Mouse (Mus musculus): ENCODE measurements at regions not wholly inside any gene's neighbourhood (a gene's known extent, or its start where the extent isn't known, plus 50 kb on each side); places are given as distances from the start of the nearest gene placed in this dataset.
"Not testable (repeated sequence)": the region's sequence is repeated elsewhere in the genome, so short reads cannot be mapped to it uniquely, and the experiment has no call there.

- no peak for ATAC-seq (replicated peaks; ENCODE audit: poor library complexity, severe bottlenecking)
These were observed 421.4 kb downstream of the Tox3 start for GRCm38 (mm10) chr8:89926666-89927232.

- not testable (repeated sequence) for ATAC-seq (replicated peaks; ENCODE audit: poor library complexity, severe bottlenecking)
These were observed 423.4 kb downstream of the Tox3 start for GRCm38 (mm10) chr8:89924697-89925096.

- no peak for ATAC-seq (replicated peaks; ENCODE audit: poor library complexity, severe bottlenecking)
These were observed 434.1 kb downstream of the Tox3 start for GRCm38 (mm10) chr8:89914076-89914475.

- ATAC-seq (replicated peaks; ENCODE audit: poor library complexity, severe bottlenecking) = no peak
These were observed 441.9 kb downstream of the Tox3 start for GRCm38 (mm10) chr8:89906200-89906599.

DNA sequence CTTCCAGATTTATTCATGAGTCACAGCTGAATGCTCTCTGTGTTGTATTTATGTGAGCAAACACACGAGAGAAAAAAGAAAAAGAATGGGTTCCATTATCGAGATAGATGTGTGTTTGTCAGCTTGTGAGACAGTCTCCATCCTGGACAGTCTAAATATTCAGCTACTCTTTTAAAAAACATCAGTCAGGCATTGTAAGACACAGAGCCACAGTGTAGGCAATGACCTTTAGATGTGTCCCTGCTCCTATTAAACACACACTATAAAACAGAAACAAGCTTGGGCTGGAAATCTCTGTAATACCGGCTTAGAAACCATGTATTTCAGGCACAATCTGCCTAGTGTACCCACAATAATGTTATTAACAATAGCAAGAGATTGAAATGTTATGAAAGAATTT lies 442.6 kb downstream of the Tox3 start:
- no peak for ATAC-seq (replicated peaks; ENCODE audit: poor library complexity, severe bottlenecking)

GRCm38 (mm10) chr8:89903346-89903745 lies 444.8 kb downstream of the Tox3 start:
- ATAC-seq (replicated peaks; ENCODE audit: poor library complexity, severe bottlenecking) = no peak

- no peak for ATAC-seq (replicated peaks; ENCODE audit: poor library complexity, severe bottlenecking)
These were observed 475.4 kb downstream of the Tox3 start for GRCm38 (mm10) chr8:89872768-89873167.

DNA sequence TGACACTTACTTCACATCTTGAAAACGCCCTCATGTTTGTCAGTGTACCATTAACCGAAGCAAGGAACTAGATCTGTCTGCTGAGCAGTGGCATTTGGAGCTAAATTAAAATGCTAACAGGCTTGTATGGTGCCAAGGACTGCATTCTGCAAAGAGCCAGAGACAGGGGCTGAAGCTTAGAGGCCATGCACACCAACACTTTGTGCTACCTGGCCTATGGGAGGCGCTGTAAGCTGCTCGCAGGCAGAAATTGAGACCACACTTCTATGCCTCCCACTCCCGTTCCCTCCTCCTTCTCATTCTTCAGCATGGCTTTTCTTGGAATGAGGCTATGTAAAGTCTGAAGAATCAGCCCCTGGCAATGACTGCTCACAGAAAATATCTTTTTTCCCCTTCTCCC lies 476.2 kb downstream of the Tox3 start:
- ATAC-seq (replicated peaks; ENCODE audit: poor library complexity, severe bottlenecking) = no peak

- no peak for ATAC-seq (replicated peaks; ENCODE audit: poor library complexity, severe bottlenecking)
These were observed 488.3 kb downstream of the Tox3 start for GRCm38 (mm10) chr8:89859813-89860212.

GRCm38 (mm10) chr8:89858706-89859385 lies 489.3 kb downstream of the Tox3 start:
- ATAC-seq (replicated peaks; ENCODE audit: poor library complexity, severe bottlenecking) = no peak

GRCm38 (mm10) chr8:89855556-89855955 lies 492.6 kb downstream of the Tox3 start:
- ATAC-seq (replicated peaks; ENCODE audit: poor library complexity, severe bottlenecking) = no peak

- ATAC-seq (replicated peaks; ENCODE audit: poor library complexity, severe bottlenecking) = no peak; the same call in 1 of the 2 replicates
These were observed 497.8 kb downstream of the Tox3 start for GRCm38 (mm10) chr8:89850209-89850796.

GRCm38 (mm10) chr8:89849416-89850208 lies 498.5 kb downstream of the Tox3 start:
- no peak for ATAC-seq (replicated peaks; ENCODE audit: poor library complexity, severe bottlenecking)

GRCm38 (mm10) chr8:89838494-89838893 lies 509.6 kb downstream of the Tox3 start:
- no peak for ATAC-seq (replicated peaks; ENCODE audit: poor library complexity, severe bottlenecking)

GRCm38 (mm10) chr8:89833715-89834114 lies 514.4 kb downstream of the Tox3 start:
- no peak for ATAC-seq (replicated peaks; ENCODE audit: poor library complexity, severe bottlenecking)

DNA sequence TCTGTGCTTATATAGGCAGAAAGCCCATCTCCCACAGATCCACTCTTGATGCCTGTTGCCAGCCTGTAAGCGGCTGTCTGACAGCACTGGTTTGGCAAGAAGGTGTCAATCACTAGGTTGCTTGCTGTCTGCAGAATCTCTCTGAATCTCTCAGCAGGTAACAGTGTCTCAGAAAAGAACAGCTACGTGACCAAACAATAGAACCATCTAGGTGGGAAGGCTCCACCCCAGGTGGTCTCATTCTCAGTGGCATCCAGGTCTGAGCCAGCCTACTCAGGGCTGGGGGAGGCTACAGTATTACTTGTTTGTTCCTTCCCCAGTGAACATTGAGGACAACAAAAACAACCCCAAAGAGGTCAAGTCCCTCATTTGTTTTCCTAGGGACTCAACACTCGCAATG lies 523.6 kb downstream of the Tox3 start:
- no peak for ATAC-seq (replicated peaks; ENCODE audit: poor library complexity, severe bottlenecking)

GRCm38 (mm10) chr8:89823631-89824030 lies 524.5 kb downstream of the Tox3 start:
- no peak for ATAC-seq (replicated peaks; ENCODE audit: poor library complexity, severe bottlenecking)

DNA sequence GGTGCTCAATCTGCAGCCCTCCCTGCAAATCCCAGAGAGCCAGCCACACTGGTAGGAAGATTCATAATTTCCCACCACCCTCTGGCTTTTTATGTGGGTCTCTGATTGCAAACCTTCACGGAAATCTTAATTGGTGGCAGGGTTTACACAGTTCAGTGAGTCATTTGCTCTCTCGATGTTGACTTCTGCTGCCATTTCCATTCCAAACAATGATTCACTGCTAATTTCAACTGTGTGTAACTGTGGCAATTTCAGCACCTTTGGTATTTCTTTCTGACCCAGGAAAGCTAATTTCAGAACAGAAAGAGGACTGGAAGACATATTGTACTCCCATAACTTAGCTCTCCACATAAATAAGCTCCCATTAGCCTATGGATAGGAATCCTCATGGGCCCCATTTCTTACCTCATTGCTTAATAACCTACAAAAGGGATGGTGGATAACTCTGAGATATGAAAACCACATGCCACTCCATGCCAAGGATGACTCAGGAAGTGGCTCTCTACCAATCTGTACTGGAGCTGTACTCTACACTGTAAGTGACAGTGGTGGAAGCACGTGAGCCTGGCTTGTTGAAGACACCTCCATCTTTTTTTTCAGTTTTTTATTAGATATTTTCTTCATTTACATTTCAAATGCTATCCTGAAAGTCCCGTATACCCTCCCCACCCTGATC lies 536.0 kb downstream of the Tox3 start:
- ATAC-seq (replicated peaks; ENCODE audit: poor library complexity, severe bottlenecking) = no peak

GRCm38 (mm10) chr8:89788296-89788695 lies 559.8 kb downstream of the Tox3 start:
- ATAC-seq (replicated peaks; ENCODE audit: poor library complexity, severe bottlenecking) = no peak

GRCm38 (mm10) chr8:89787050-89787905 lies 560.9 kb downstream of the Tox3 start:
- ATAC-seq (replicated peaks; ENCODE audit: poor library complexity, severe bottlenecking) = no peak
